Mouse (Mus musculus) hindbrain, embryonic 13.5 days (tissue): ENCODE results near the gene Lhfpl3. TPM values are rescaled to one million over a fixed set of nuclear protein-coding genes. Genes with fewer than 3 reads are reported as not detected.

Experiments
- ATAC-seq: fragments of 200-750 bp; cut with Nextera tagmentation; 2 replicates; pipeline ENCODE4 v1.8.0; 2017; ENCODE audit warnings: moderate TSS enrichment; ENCODE audit not compliant: low FRiP score
- H3K27ac ChIP-seq: fragments of 300-500 bp; sonication (generic); 2 replicates; pipeline ENCODE4 v1.5.1; 2015; ENCODE audit warnings: inconsistent platforms, mild to moderate bottlenecking, moderate library complexity
- H3K27me3 ChIP-seq: fragments of 300-500 bp; sonication (generic); 2 replicates; pipeline ENCODE4 v1.6.1; 2015; ENCODE audit warnings: mild to moderate bottlenecking, inconsistent platforms
- H3K36me3 ChIP-seq: fragments of 300-500 bp; sonication (generic); 2 replicates; pipeline ENCODE4 v1.6.1; 2015; ENCODE audit warnings: mild to moderate bottlenecking, inconsistent platforms
- H3K4me1 ChIP-seq: fragments of 300-500 bp; sonication (generic); replicated peaks from 2 replicates; pipeline ENCODE4 v1.6.1; 2015; ENCODE audit warnings: inconsistent platforms
- H3K4me2 ChIP-seq: fragments of 300-500 bp; sonication (generic); 2 replicates; pipeline ENCODE4 v1.6.1; 2015; ENCODE audit warnings: inconsistent platforms, mild to moderate bottlenecking, moderate library complexity
- H3K4me3 ChIP-seq: fragments of 300-500 bp; sonication (generic); 2 replicates; pipeline ENCODE4 v1.5.1; 2015; ENCODE audit warnings: mild to moderate bottlenecking, inconsistent platforms
- H3K9ac ChIP-seq: fragments of 300-500 bp; sonication (generic); 2 replicates; pipeline ENCODE4 v1.6.1; 2015; ENCODE audit warnings: mild to moderate bottlenecking, inconsistent platforms
- H3K9me3 ChIP-seq: fragments of 300-500 bp; sonication (generic); 2 replicates; pipeline ENCODE4 v1.6.1; 2016; ENCODE audit warnings: inconsistent platforms
- WGBS: fragments of 180-500 bp; shearing (Covaris S2); methylation state at CpG from one replicate; pipeline ENCODE4 v1.1.7; 2015; 5-methylcytosine and 5-hydroxymethylcytosine counted together
- polyA plus RNA-seq: library from polyadenylated mRNA; unstranded; fragments of >200 nt; fragmentation: Nextera tagmentation; extraction: Ambion mirVana; gene quantifications from 2 replicates; pipeline ENCODE4 v1.2.1, GENCODE M21; 2015

Gene Lhfpl3
- polyA plus RNA-seq, 1 experiment from 2014 or later = 9.7 TPM

DNA sequence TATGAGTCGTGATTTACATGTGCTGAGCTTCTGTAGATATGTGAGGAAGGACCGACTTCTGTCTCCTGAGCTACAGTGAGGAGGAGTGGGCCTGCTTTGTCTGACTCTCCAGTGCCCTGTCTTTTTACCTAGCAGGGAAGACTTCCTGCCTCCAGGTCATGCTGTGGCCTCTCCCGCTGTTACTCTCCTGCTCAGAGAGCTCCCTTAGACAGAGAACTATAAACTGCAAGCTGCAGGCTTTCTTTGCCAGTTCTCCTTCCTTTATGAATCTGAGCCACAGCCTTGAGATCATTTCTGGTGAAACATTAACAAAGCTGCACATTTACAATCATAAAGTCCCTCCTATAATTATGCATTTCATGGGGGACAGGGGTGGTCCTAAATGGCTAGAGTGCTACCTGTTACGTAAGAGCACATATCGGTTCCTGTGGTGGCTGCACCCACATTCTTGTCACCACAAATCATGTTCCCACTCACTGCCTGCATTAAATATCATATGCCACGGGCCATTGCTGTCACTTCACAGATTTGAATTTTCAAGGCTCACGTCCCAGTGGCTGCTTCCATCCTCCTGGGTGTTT, 303.3 kb downstream of the Lhfpl3 start:
- Histone ChIP-seq H3K36me3 (no peaks in the 10 kb centered on the region), H3K4me1 (peaks cover 7% of the 10 kb centered on the region; the same call in 1 of the 2 replicates), H3K9me3 (no peaks in the 10 kb centered on the region), H3K27ac (no peak overlapping the region), H3K27me3 (no peaks in the 10 kb centered on the region), H3K4me2 (no peak overlapping the region), H3K9ac (no peak overlapping the region), H3K4me3 (no peak overlapping the region)
- WGBS = 78% methylated on average over 7 of the region's 7 CpGs
- no peak for ATAC-seq

DNA sequence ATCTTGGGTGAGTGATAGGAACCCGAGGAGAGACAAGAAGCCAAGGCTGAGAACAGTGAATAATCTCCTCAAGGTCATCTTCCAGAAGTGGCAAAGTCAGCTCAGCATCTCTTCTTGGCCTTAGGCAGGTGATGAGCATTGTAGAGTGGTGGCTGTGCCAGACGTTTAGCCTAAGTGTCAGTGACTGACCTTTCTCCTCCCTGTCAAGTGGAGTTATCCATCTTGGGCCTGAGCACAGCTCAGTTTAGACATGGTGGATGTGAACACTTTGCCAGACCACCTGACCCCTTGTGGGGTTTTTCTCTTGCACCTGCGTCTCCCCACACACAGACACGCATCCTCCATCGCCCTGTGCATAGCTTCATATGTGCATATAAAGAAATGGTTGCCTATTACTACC, 305.6 kb downstream of the Lhfpl3 start:
- Histone ChIP-seq H3K27ac (no peak overlapping the region), H3K9me3 (no peaks in the 10 kb centered on the region), H3K36me3 (no peaks in the 10 kb centered on the region), H3K9ac (no peak overlapping the region), H3K4me1 (peaks cover 7% of the 10 kb centered on the region; the same call in 1 of the 2 replicates), H3K4me2 (no peak overlapping the region), H3K27me3 (no peaks in the 10 kb centered on the region), H3K4me3 (no peak overlapping the region)
- no peak for ATAC-seq
- WGBS = 73% methylated on average over 5 of the region's 5 CpGs

DNA sequence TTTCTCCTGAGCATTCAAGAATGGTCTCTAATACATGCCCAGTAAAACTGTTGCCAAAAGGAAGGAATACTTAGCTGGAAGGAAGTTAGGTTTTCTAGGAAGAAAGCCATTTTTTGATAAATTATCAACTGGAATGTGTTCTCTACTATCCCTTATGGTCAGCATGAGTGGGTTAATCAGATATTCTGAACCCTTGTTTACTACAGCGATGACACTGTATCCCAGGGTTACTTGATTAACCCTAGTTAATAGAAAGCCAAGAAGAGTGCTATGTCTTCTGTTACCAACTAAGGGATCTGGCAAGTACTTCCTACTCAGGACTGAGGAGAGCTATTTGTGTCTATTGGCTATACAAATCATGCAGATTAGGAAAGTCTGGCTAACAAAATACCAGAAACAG, 349.0 kb downstream of the Lhfpl3 start:
- no peak overlapping the region for H3K27ac ChIP-seq
- no peaks in the 10 kb centered on the region for H3K4me1 ChIP-seq
- H3K36me3 ChIP-seq = no peaks in the 10 kb centered on the region
- H3K4me3 ChIP-seq = no peak overlapping the region
- 77% methylated on average over 1 of the region's 1 CpGs for WGBS
- H3K9ac ChIP-seq = no peak overlapping the region
- no peak for ATAC-seq
- no peaks in the 10 kb centered on the region for H3K9me3 ChIP-seq
- no peak overlapping the region for H3K4me2 ChIP-seq
- H3K27me3 ChIP-seq = no peaks in the 10 kb centered on the region

DNA sequence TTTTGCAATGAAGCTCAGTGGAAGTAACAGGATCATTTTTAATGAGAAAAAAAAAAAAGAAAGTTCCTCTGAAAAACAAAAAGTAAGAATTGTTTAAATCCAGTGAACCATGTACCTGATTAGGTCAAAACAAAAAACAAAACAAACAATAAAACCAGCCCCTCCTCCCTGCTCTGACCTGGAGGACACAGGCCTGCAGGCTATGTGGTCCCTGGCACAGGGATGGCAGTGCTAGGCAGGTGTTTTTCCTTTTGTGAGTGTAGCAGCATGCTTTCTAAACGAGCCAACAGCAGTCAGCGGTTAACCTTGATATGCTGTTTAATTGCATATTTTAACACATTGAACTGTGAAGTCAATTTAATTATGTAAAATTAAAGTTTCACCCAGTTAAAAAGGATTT, 360.7 kb downstream of the Lhfpl3 start:
- Histone ChIP-seq H3K9ac (no peak overlapping the region), H3K36me3 (no peaks in the 10 kb centered on the region), H3K4me3 (no peak overlapping the region), H3K4me1 (no peaks in the 10 kb centered on the region), H3K27ac (no peak overlapping the region), H3K4me2 (no peak overlapping the region), H3K9me3 (no peaks in the 10 kb centered on the region), H3K27me3 (no peaks in the 10 kb centered on the region)
- no peak for ATAC-seq
- 56% methylated on average over 2 of the region's 2 CpGs for WGBS

DNA sequence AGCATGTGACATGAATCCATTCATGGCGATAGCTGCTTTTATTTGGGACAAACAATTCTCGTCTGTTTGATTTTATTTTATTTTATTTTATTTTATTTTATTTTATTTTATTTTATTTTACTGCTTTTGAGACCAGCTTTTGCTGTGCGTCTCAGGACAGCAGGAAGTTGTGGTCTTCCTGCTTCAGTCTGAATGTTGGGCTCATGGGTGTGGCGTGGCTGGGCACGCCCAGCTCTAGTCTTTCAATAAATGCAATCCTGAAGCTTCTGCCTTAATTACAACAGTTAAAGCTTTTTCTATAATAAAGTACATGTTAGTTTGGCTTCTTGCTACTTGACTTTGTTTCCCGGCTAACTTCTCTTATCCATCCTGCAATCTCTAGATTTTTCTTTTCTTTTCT, 365.4 kb downstream of the Lhfpl3 start:
- Histone ChIP-seq H3K36me3 (no peaks in the 10 kb centered on the region), H3K4me1 (no peaks in the 10 kb centered on the region), H3K27ac (no peak overlapping the region), H3K9ac (no peak overlapping the region), H3K9me3 (no peaks in the 10 kb centered on the region), H3K4me3 (no peak overlapping the region), H3K4me2 (no peak overlapping the region), H3K27me3 (no peaks in the 10 kb centered on the region)
- 88% methylated on average over 6 of the region's 6 CpGs for WGBS
- no peak for ATAC-seq

DNA sequence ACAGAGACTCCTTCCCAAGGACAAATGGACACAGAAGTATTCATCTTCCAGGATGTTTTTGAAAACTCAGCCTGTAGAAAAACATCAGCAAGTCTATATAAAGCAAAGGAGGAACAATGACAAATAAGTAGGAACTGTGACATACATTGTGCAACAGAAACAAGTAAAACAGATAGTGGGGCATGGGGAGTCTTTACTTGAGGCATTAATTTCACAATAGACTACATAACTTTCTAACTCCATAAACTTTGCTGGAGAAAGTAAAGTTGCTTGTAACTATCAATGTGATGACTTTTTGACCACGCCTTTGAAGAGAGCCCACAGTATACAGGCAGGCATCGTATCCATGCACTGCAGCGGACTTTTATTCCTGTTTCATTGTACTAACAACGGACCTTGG, 368.4 kb downstream of the Lhfpl3 start:
- 96% methylated on average over 4 of the region's 4 CpGs for WGBS
- no peak for ATAC-seq
- Histone ChIP-seq H3K9ac (no peak overlapping the region), H3K27ac (no peak overlapping the region), H3K4me3 (no peak overlapping the region), H3K27me3 (no peaks in the 10 kb centered on the region), H3K9me3 (no peaks in the 10 kb centered on the region), H3K4me1 (no peaks in the 10 kb centered on the region), H3K4me2 (no peak overlapping the region), H3K36me3 (no peaks in the 10 kb centered on the region)

DNA sequence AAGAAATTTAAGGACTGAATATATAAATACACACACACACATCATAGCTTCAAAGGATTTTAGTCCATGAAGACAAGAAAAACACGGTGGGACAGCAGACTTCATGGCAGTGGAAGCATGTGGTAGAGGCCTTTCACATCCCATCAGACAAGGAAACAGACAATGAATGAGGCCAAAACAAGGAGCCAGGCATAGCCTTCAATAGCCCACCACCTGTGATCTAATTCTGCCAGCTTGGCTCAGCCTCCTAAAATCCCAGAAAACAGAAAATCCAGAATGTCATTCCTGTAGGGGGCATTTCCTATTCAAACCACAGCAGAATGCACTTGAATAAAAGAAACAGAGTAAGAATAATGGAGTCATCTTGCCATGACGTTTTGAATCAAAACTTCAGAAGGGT, 381.0 kb downstream of the Lhfpl3 start:
- Histone ChIP-seq H3K9ac (no peak overlapping the region), H3K27ac (no peak overlapping the region), H3K36me3 (no peaks in the 10 kb centered on the region), H3K4me1 (no peaks in the 10 kb centered on the region), H3K9me3 (no peaks in the 10 kb centered on the region), H3K4me2 (no peak overlapping the region), H3K27me3 (no peaks in the 10 kb centered on the region), H3K4me3 (no peak overlapping the region)
- WGBS = 36% methylated on average over 2 of the region's 2 CpGs
- ATAC-seq = no peak

DNA sequence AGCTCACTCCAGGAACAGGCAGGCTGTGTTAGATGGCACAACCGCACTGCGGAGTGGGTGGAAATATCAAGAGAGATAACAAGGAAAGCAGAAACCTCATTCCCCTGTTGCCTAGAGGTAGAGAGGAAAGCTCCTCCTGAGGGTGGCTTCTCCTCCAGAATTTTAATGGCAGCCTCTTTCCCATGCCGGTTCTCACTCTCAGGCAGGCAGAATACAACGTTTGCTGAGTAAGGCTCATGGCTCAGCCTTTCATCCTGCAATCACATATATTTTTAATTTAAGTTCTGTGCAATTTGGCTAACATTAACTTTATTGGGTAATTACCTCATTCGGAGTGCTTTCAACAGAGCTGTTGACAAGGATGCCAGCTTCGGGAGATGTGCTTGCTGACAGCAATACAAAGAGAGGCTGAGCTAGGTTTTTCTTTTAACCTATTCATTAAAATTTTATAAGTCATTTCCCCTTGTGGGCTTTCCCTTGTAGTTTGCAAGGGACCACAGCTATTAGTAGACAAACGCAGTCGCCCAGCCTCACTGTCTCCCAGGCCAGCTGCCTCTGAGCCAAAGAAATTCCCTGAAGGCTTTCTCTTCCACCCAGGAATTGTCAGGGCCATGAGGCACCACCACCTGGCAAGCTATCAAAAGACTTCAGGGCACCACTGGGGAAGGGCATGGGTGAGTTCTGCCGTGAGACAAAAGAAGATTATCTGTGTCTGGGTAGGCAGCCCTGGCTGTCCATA, 394.5 kb downstream of the Lhfpl3 start:
- ATAC-seq = 0 out of 2 replicates have a peak, but pooled peaks have one; percentile 28
- Histone ChIP-seq H3K4me3 (no peak overlapping the region), H3K27me3 (no peaks in the 10 kb centered on the region), H3K36me3 (no peaks in the 10 kb centered on the region), H3K9ac (no peak overlapping the region), H3K9me3 (no peaks in the 10 kb centered on the region), H3K4me2 (no peak overlapping the region), H3K4me1 (peaks cover 6% of the 10 kb centered on the region; the same call in 1 of the 2 replicates), H3K27ac (peak overlapping the region; percentile 45; the same call in 1 of the 2 replicates)
- WGBS = 57% methylated on average over 9 of the region's 9 CpGs

DNA sequence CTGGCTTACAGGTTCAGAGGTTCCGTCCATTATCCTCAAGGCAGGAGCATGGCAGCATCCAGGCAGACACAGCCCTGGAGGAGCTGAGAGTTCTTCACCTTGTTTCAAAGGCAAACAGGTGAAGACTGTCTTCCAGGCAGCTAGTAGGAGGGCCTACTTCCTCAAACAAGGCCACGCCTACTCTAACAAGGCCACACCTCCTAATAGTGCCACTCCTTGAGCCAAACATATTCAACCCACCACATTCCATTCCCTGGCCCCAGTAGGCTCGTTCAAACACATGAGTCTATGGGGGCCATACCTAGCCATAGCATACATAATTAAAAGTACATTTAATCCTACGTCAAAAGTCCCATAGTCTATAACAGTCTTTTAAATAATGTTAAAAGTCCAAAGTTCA, 407.4 kb downstream of the Lhfpl3 start:
- Histone ChIP-seq H3K4me1 (no peaks in the 10 kb centered on the region), H3K4me3 (no peak overlapping the region), H3K27ac (no peak overlapping the region), H3K4me2 (no peak overlapping the region), H3K27me3 (no peaks in the 10 kb centered on the region), H3K9ac (no peak overlapping the region), H3K9me3 (peaks cover 3% of the 10 kb centered on the region; the same call in 1 of the 2 replicates), H3K36me3 (no peaks in the 10 kb centered on the region)
- ATAC-seq = no peak
- WGBS = 84% methylated on average over 4 of the region's 4 CpGs

DNA sequence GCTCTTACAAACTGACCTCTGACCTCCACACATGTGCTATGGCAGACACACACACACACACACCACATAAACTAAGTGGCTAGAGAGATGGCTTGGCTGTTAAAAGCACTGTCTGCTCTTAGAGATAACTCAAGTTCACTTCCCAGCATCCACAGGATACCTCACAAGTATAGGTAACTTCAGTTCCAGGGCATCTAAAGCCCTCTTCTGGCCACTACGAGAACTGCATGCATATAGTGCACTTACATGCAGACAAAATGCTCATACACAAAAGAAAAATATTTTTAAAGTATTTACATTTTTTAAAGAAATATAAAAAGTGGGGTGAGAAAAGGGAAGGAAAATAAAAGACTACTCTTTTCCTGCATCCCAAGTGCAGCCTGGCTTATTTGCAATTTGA, 408.6 kb downstream of the Lhfpl3 start:
- no peak overlapping the region for H3K9ac ChIP-seq
- no peak overlapping the region for H3K4me2 ChIP-seq
- H3K36me3 ChIP-seq = no peaks in the 10 kb centered on the region
- no peak overlapping the region for H3K4me3 ChIP-seq
- H3K27me3 ChIP-seq = no peaks in the 10 kb centered on the region
- WGBS = 94% methylated on average over 1 of the region's 1 CpGs
- H3K27ac ChIP-seq = no peak overlapping the region
- H3K4me1 ChIP-seq = no peaks in the 10 kb centered on the region
- ATAC-seq = no peak
- peaks cover 3% of the 10 kb centered on the region; the same call in 1 of the 2 replicates for H3K9me3 ChIP-seq

DNA sequence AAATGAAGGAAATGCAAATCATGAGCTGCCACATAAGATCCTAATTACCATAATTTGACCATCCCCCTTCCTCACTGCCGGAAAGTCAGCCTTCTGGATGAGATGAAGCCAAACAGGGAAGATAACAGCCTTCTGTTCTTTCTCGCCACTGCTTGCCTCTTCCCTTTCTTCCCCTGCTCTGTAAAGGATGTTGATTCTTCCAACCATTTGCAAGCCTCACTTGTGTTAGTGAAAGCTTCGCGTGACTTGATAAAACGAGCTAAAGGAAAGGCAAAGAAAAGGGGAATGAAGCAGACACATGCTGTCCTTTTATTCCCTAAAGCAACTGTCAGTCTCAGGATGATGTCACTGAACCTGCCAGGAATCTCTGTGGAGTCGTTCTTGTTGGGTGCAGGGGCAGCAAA, 420.1 kb downstream of the Lhfpl3 start:
- Histone ChIP-seq H3K4me2 (peak overlapping the region; percentile 35), H3K9ac (0 out of 2 replicates have a peak overlapping the region, but pooled peaks have one; percentile 9), H3K27ac (peak overlapping the region; percentile 45; the same call in 1 of the 2 replicates), H3K4me1 (peaks cover 20% of the 10 kb centered on the region), H3K36me3 (no peaks in the 10 kb centered on the region), H3K4me3 (no peak overlapping the region), H3K9me3 (no peaks in the 10 kb centered on the region), H3K27me3 (no peaks in the 10 kb centered on the region)
- peak; percentile 75 for ATAC-seq
- WGBS = 16% methylated on average over 6 of the region's 6 CpGs

DNA sequence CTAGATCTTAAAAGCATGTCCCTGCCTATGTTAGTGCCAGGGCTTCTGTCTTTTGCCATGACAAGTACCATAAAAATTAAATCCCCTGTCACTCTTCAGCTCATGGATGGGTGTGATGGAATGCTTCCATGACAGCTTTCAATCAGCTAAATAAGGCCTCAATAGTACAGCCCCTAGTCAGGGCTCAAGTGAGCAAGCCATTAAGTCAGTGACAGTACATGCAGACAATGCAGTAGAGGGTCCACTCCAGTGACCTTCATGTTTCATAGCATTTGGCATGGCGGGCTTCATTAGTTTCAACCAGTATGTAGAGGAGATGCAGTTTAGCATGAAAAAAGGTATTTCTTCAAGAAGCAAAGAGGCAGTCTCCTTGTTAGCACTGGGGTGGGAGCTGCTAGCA, 420.8 kb downstream of the Lhfpl3 start:
- 60% methylated on average over 1 of the region's 1 CpGs for WGBS

DNA sequence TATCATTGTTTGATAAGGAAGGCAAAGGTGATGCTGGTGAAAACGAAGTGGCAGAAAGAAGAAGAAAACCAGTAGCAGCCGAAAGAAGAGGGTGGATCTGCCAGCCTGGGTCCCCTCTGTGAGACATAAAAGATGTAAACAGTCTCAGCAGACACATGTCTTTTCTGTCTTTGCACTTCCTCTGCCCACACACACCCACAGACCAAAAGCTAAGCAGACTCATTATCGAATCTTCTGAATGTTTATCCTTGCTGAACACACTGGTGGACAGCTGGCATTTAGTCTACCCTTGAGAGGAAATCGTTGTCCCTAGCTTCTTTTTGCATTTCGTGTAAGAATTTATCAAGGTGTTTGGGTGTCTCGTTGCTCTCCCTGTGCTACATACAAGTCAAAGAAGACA, 443.8 kb downstream of the Lhfpl3 start:
- 87% methylated on average over 6 of the region's 6 CpGs for WGBS
- H3K4me1 ChIP-seq = no peaks in the 10 kb centered on the region
- no peak overlapping the region for H3K4me3 ChIP-seq
- H3K36me3 ChIP-seq = no peaks in the 10 kb centered on the region
- no peak overlapping the region for H3K27ac ChIP-seq
- H3K4me2 ChIP-seq = no peak overlapping the region
- no peak overlapping the region for H3K9ac ChIP-seq
- no peaks in the 10 kb centered on the region for H3K9me3 ChIP-seq
- ATAC-seq = no peak
- H3K27me3 ChIP-seq = no peaks in the 10 kb centered on the region

More for the DNA sequence above, 420.8 kb downstream of the Lhfpl3 start:
- no peak for ATAC-seq
- Histone ChIP-seq H3K36me3 (no peaks in the 10 kb centered on the region), H3K27me3 (no peaks in the 10 kb centered on the region), H3K27ac (no peak overlapping the region), H3K4me1 (peaks cover 20% of the 10 kb centered on the region), H3K9me3 (no peaks in the 10 kb centered on the region), H3K9ac (no peak overlapping the region), H3K4me3 (no peak overlapping the region), H3K4me2 (no peak overlapping the region)
